Mouse (Mus musculus) myocyte (in vitro differentiated cells): ENCODE measurements around the gene Rassf1. TPM values are rescaled to one million over a fixed set of nuclear protein-coding genes. Genes with fewer than 3 reads are reported as not detected.

ENCODE experiments used
- H3K27me3 ChIP-seq: one replicate; pipeline ENCODE4 v1.6.1; 2011; ENCODE audit not compliant: control insufficient read depth, insufficient read depth, insufficient read length
- H3K36me3 ChIP-seq: one replicate; pipeline ENCODE4 v1.6.1; 2011; ENCODE audit not compliant: control insufficient read depth, insufficient read depth
- H3K4me2 ChIP-seq: one replicate; pipeline ENCODE4 v1.6.1; 2011; ENCODE audit warnings: low read depth, control low read depth
- H3K4me3 ChIP-seq: one replicate; pipeline ENCODE4 v1.5.1; 2011; ENCODE audit warnings: mild to moderate bottlenecking, control low read depth, moderate library complexity
- H3K79me2 ChIP-seq: one replicate; pipeline ENCODE4 v1.6.1; 2011; ENCODE audit not compliant: control insufficient read depth, insufficient read depth
- H3ac ChIP-seq: one replicate; pipeline ENCODE4 v1.6.1; 2011; ENCODE audit not compliant: control insufficient read depth, insufficient read length
- CEBPB ChIP-seq: IDR thresholded peaks from 2 replicates; pipeline ENCODE4 v1.6.1; 2011; ENCODE audit warnings: mild to moderate bottlenecking, moderate library complexity; ENCODE audit not compliant: poor library complexity, insufficient read depth, severe bottlenecking
- E2F4 ChIP-seq: IDR thresholded peaks from one replicate; pipeline ENCODE4 v1.6.1; 2011; ENCODE audit warnings: mild to moderate bottlenecking, control low read depth, moderate library complexity; ENCODE audit not compliant: insufficient read depth
- MAX ChIP-seq: IDR thresholded peaks from one replicate; pipeline ENCODE4 v1.6.1; 2011; ENCODE audit warnings: low read depth, mild to moderate bottlenecking, control low read depth
- MYOD1 ChIP-seq, 3 experiments: IDR thresholded peaks; one replicate each; pipeline ENCODE4 v1.6.1; 2011; ENCODE audit warnings: control low read depth in 2 of 3, low read depth in 2 of 3, mild to moderate bottlenecking in 2 of 3, moderate library complexity in 1 of 3; ENCODE audit not compliant: insufficient read length in 2 of 3, control insufficient read depth in 1 of 3
- MYOG ChIP-seq, 3 experiments: IDR thresholded peaks; one replicate each; pipeline ENCODE4 v1.6.1; 2011; ENCODE audit warnings: control low read depth in 2 of 3, low read depth in 2 of 3, mild to moderate bottlenecking in 2 of 3; ENCODE audit not compliant: insufficient read length in 2 of 3, control insufficient read depth in 1 of 3, insufficient read depth in 1 of 3
- POLR2A ChIP-seq: IDR thresholded peaks from one replicate; pipeline ENCODE4 v1.6.1; 2011; ENCODE audit warnings: low read depth, mild to moderate bottlenecking, control low read depth, moderate library complexity; ENCODE audit not compliant: insufficient read length
- POLR2AphosphoS2 ChIP-seq: IDR thresholded peaks from one replicate; pipeline ENCODE4 v1.6.1; 2011; ENCODE audit warnings: low read depth, control low read depth; ENCODE audit not compliant: insufficient read length
- REST ChIP-seq: IDR thresholded peaks from one replicate; pipeline ENCODE4 v1.6.1; 2011; ENCODE audit warnings: mild to moderate bottlenecking, control low read depth, moderate library complexity; ENCODE audit not compliant: insufficient read depth, insufficient read length
- SRF ChIP-seq: IDR thresholded peaks from one replicate; pipeline ENCODE4 v1.6.1; 2011; ENCODE audit warnings: low read depth; ENCODE audit not compliant: control insufficient read depth, insufficient read length
- TCF12 ChIP-seq: IDR thresholded peaks from one replicate; pipeline ENCODE4 v1.6.1; 2011; ENCODE audit warnings: mild to moderate bottlenecking, control low read depth; ENCODE audit not compliant: poor library complexity, insufficient read depth, severe bottlenecking
- TCF3 ChIP-seq: IDR thresholded peaks from one replicate; pipeline ENCODE4 v1.6.1; 2011; ENCODE audit warnings: low read depth, control low read depth; ENCODE audit not compliant: insufficient read length
- USF1 ChIP-seq: IDR thresholded peaks from one replicate; pipeline ENCODE4 v1.6.1; 2011; ENCODE audit warnings: low read depth, mild to moderate bottlenecking, control low read depth, moderate library complexity
- polyA plus RNA-seq: library from polyadenylated mRNA; unstranded; fragments of >200 nt; fragmentation: generic; extraction: Trizol; gene quantifications from one replicate; pipeline ENCODE4 v1.2.1, GENCODE M21; 2012; ENCODE audit warnings: missing spikeins

The Rassf1 gene
- polyA plus RNA-seq, 1 experiment, result 59.3 TPM

DNA sequence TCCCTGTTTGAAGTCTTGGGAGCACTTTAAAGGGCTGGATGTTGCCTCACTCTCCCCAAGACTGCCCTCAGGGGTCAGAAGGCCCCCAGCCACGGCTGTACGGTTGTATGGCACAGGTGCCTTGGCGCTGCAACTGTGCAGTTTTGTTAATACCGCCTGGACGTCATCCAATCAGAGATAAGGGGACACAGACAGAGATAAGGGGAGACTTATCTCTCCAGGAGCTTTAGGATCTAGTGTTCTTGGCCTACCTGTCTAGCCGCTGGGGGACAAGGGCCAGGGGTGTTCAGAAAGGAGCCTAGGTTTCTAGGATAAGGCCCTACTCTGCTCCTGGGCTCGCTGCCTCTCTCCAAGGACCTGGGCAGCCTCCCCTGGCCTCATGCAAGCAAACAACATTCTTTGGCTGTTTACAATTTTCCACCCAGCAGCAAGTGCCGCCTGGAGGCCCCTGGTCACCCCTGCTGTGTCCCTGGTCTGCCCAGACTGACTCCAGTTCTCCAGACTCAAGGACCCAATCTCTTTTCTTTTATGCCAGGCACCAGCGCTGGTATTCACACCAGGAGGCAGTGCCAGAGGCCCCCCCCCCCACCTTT is 56.4 kb downstream of the Rassf1 start:
- Histone ChIP-seq H3K4me2 (peak overlapping the region; percentile 92), H3K36me3 (no peaks in the 10 kb centered on the region), H3K27me3 (no peaks in the 10 kb centered on the region), H3K4me3 (peak overlapping the region; percentile 36), H3ac (no peak overlapping the region), H3K79me2 (no peaks in the 10 kb centered on the region)
- peak in 1 of 3 experiments; percentile 4 for TF ChIP-seq MYOG (IDR thresholded peaks at IDR 0.05; ENCODE audit: control insufficient read depth in 1 of 3, insufficient read depth in 1 of 3, insufficient read length in 2 of 3, low read depth in 2 of 3)
- TF ChIP-seq TCF3, result no peak

DNA sequence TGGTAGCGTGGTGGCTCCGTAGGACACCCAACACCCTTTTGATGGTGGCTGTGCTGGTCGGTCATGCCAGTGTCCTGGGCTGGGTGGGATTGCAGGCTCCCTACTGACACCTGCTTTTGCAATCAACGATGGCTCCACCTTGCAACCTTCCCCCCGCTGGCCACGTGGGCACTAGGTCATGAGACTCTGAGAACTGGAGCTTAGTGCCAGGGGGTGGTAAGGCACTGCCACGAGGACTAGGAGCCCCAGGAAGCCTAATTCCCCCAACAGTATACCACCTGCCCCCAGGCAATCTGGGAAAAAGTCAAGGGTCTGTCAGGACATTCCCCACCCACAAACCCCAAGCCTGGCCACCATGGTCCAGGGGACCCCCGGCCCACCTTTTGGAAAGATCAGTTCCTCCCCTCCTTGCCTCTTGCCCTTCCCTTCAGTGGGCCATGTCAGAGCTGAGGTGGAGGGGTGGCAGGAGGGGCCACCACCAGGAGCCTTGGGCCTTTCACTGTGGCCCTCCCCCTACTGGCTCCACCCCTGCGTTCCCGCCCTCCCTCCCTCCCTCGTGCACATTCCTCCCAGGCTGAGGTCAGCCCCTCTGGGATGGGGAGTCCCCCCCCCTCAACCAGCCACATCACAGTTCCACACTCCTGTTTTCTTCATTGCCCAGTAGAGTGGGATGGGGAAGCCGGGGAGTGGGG is 57.5 kb downstream of the Rassf1 start, which contains the start of gene Sema3b:
TSS of gene Sema3b (minus strand) at position 489 of the 692 bp plus-strand sequence.
- H3K79me2 ChIP-seq, result no peaks in the 10 kb centered on the region
- no peak within 1 kb of the TSS for H3K4me3 ChIP-seq
- no peaks in the 10 kb centered on the region for H3K36me3 ChIP-seq
- no peaks in the 10 kb centered on the region for H3K27me3 ChIP-seq
- no peak within 1 kb of the TSS for H3ac ChIP-seq
- TF ChIP-seq MYOD1 (IDR thresholded peaks at IDR 0.05; ENCODE audit: control insufficient read depth in 1 of 3, insufficient read length in 2 of 3, low read depth in 2 of 3), result peak in 1 of 3 experiments; percentile 41
- TF ChIP-seq USF1, result no peak
- peak within 1 kb of the TSS; percentile 92 for H3K4me2 ChIP-seq

DNA sequence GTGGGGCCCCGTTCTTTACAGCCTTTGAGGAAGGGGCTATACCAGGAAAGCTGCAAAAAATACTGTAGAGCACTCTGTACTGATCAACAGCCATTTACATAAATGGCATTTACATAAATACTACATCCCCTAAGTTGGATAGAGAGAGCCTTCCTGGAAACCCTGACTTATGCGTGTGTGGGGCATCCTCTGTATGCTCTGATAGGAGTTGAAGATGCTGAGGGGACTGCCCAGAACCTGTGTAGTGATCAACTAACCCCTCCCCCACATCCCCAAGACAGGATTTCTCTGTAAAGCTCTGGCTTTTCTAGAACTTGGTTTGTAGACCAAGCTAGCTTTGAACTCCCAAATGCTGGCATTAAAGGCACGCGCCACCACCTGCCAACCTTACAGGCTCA is 58.1 kb downstream of the Rassf1 start:
- H3K4me2 ChIP-seq, result no peak overlapping the region
- TF ChIP-seq CEBPB, result no peak
- TF ChIP-seq POLR2A, result no peak
- no peak for TF ChIP-seq TCF3
- TF ChIP-seq REST, result no peak
- no peak for TF ChIP-seq POLR2AphosphoS2
- TF ChIP-seq USF1, result no peak
- TF ChIP-seq MYOD1 (IDR thresholded peaks at IDR 0.05; ENCODE audit: control insufficient read depth in 1 of 3, insufficient read length in 2 of 3, low read depth in 2 of 3), result no peak
- no peak for TF ChIP-seq MYOG (IDR thresholded peaks at IDR 0.05; ENCODE audit: control insufficient read depth in 1 of 3, insufficient read depth in 1 of 3, insufficient read length in 2 of 3, low read depth in 2 of 3)

DNA sequence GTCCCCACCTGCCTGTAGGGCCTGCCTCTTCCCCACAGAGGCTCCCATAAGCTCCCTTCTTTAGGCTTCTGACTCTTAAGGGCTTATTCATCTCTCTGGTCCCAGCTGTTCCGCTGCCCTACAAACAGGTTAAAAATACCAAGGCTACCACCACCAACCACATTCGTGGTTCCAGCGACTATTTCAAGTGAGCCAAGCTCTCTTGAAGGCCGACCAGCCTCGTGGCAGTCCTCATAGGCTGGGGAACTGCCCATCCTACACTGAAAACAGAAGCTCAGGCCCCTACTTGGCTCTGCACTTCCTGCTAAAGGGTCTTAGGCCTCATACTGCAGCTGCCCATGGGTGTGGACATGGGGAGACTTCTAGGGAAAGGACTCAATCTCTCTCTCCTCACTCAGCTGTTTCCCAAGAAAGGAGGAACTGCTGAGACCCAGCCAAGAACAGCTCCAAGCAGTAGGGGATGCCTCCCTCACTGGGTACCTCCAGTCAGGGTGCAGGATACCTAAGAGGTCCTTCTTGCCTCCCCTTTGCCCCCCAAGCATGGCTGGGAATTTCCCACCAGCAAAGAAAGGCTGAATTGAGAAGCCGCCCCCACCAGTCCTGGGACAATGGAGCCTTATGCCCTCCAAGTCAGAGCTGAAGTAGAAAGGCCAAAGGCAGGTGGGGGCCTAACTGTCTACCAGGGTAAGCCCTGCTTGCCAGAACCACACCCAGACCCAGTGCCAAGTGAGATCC is 60.3 kb downstream of the Rassf1 start:
- Histone ChIP-seq H3ac (no peak overlapping the region), H3K79me2 (no peaks in the 10 kb centered on the region), H3K36me3 (peaks cover 14% of the 10 kb centered on the region), H3K4me3 (peak overlapping the region; percentile 6), H3K27me3 (no peaks in the 10 kb centered on the region), H3K4me2 (peak overlapping the region; percentile 71)
- TF ChIP-seq TCF3 (no peak), MYOG (IDR thresholded peaks at IDR 0.05; ENCODE audit: control insufficient read depth in 1 of 3, insufficient read depth in 1 of 3, insufficient read length in 2 of 3, low read depth in 2 of 3) (peak in 2 of 3 experiments; percentile 62 to 89), TCF12 (peak; percentile 64), POLR2A (no peak), MYOD1 (IDR thresholded peaks at IDR 0.05; ENCODE audit: control insufficient read depth in 1 of 3, insufficient read length in 2 of 3, low read depth in 2 of 3) (peak; percentile 51 to 54 (median 53)), USF1 (no peak), SRF (no peak), MAX (no peak), CEBPB (no peak), E2F4 (no peak), POLR2AphosphoS2 (peak; percentile 17), REST (no peak)

More for the DNA sequence above, 58.1 kb downstream of the Rassf1 start:
- no peaks in the 10 kb centered on the region for H3K79me2 ChIP-seq
- no peak overlapping the region for H3ac ChIP-seq
- peaks cover under 1% of the 10 kb centered on the region for H3K36me3 ChIP-seq
- no peaks in the 10 kb centered on the region for H3K27me3 ChIP-seq
- no peak overlapping the region for H3K4me3 ChIP-seq

Other genes starting within 250 kb of the Rassf1 start
- gene Hemk1, start 213.2 kb upstream of the Rassf1 start, polyA plus RNA-seq, result 17.7 TPM
- 0.38 TPM for gene 6430571L13Rik, start 211.0 kb upstream of the Rassf1 start, polyA plus RNA-seq
- gene Cacna2d2, start 151.9 kb upstream of the Rassf1 start, polyA plus RNA-seq, result 0.50 TPM
- gene Tmem115, start 17.6 kb upstream of the Rassf1 start, polyA plus RNA-seq, result 43.4 TPM
- gene Cyb561d2, start 9.4 kb upstream of the Rassf1 start, polyA plus RNA-seq, result 18.8 TPM
- gene Nprl2, start 9.3 kb upstream of the Rassf1 start, polyA plus RNA-seq, result 24.6 TPM
- 0.52 TPM for gene Zmynd10, start 4.3 kb upstream of the Rassf1 start, polyA plus RNA-seq
- gene Tusc2, start 11.7 kb downstream of the Rassf1 start, polyA plus RNA-seq, result 25.0 TPM
- 34.2 TPM for gene Hyal2, start 16.4 kb downstream of the Rassf1 start, polyA plus RNA-seq
- 3.3 TPM for gene Hyal1, start 25.4 kb downstream of the Rassf1 start, polyA plus RNA-seq
- gene Naa80, start 27.3 kb downstream of the Rassf1 start, polyA plus RNA-seq, result 13.8 TPM
- gene Hyal3, start 29.3 kb downstream of the Rassf1 start, polyA plus RNA-seq, result 0.43 TPM
- 29.4 TPM for gene Ifrd2, start 36.1 kb downstream of the Rassf1 start, polyA plus RNA-seq
- gene Sema3b, start 57.7 kb downstream of the Rassf1 start, polyA plus RNA-seq, result 59.9 TPM
- gene Gnai2, start 83.8 kb downstream of the Rassf1 start, polyA plus RNA-seq, result 499 TPM
- 0.06 TPM for gene Slc38a3, start 118.0 kb downstream of the Rassf1 start, polyA plus RNA-seq
- gene Gnat1, start 128.2 kb downstream of the Rassf1 start, polyA plus RNA-seq, result not detected
- gene Sema3f, start 158.9 kb downstream of the Rassf1 start, polyA plus RNA-seq, result 1.4 TPM
- 37.6 TPM for gene Rbm5, start 219.4 kb downstream of the Rassf1 start, polyA plus RNA-seq